Mouse (Mus musculus): Measurements from ENCODE around the gene Emp2. TPM values are rescaled to one million over a fixed set of nuclear protein-coding genes. Genes with fewer than 3 reads are reported as not detected.

Emp2 gene
- polyA plus RNA-seq, 1 experiment from 2014 or later, result 7.4 TPM

- H3K4me3 ChIP-seq, result no peak overlapping the region
- no peak overlapping the region for H3K4me2 ChIP-seq
- H3K36me3 ChIP-seq, result no peaks in the 10 kb centered on the region
- H3K4me1 ChIP-seq (replicated peaks), result no peaks in the 10 kb centered on the region
- 84% methylated on average over 13 of the region's 13 CpGs for WGBS
- ATAC-seq (ENCODE audit: low FRiP score), result no peak
- H3K9ac ChIP-seq, result no peak overlapping the region
- no peaks in the 10 kb centered on the region for H3K9me3 ChIP-seq
- no peaks in the 10 kb centered on the region for H3K27me3 ChIP-seq
- H3K27ac ChIP-seq, result no peak overlapping the region
Observed at GRCm38 (mm10) chr16:10337422-10338197, 23.8 kb upstream of the Emp2 start.

GRCm38 (mm10) chr16:10336454-10337421 is 23.0 kb upstream of the Emp2 start:
- no peak overlapping the region for H3K9ac ChIP-seq
- no peak overlapping the region for H3K27ac ChIP-seq
- H3K4me2 ChIP-seq, result no peak overlapping the region
- 93% methylated on average over 19 of the region's 19 CpGs for WGBS
- H3K27me3 ChIP-seq, result no peaks in the 10 kb centered on the region
- H3K4me3 ChIP-seq, result no peak overlapping the region
- H3K9me3 ChIP-seq, result no peaks in the 10 kb centered on the region
- no peaks in the 10 kb centered on the region for H3K4me1 ChIP-seq (replicated peaks)
- no peak for ATAC-seq (ENCODE audit: low FRiP score)
- H3K36me3 ChIP-seq, result no peaks in the 10 kb centered on the region

- no peak for ATAC-seq (ENCODE audit: low FRiP score)
- Histone ChIP-seq H3K4me1 (replicated peaks) (no peaks in the 10 kb centered on the region), H3K27me3 (no peaks in the 10 kb centered on the region), H3K4me3 (no peak overlapping the region), H3K9me3 (no peaks in the 10 kb centered on the region), H3K27ac (no peak overlapping the region), H3K9ac (no peak overlapping the region), H3K36me3 (no peaks in the 10 kb centered on the region), H3K4me2 (no peak overlapping the region)
- WGBS, result 100% methylated on average over 2 of the region's 2 CpGs
Observed at GRCm38 (mm10) chr16:10335953-10336352, 22.2 kb upstream of the Emp2 start.

GRCm38 (mm10) chr16:10332732-10333131 is 19.0 kb upstream of the Emp2 start:
- Histone ChIP-seq H3K9ac (no peak overlapping the region), H3K27me3 (no peaks in the 10 kb centered on the region), H3K4me3 (no peak overlapping the region), H3K9me3 (no peaks in the 10 kb centered on the region), H3K36me3 (no peaks in the 10 kb centered on the region), H3K27ac (no peak overlapping the region), H3K4me1 (replicated peaks) (no peaks in the 10 kb centered on the region), H3K4me2 (no peak overlapping the region)
- ATAC-seq (ENCODE audit: low FRiP score), result no peak
- 66% methylated on average over 7 of the region's 7 CpGs for WGBS

GRCm38 (mm10) chr16:10330586-10331495 is 17.1 kb upstream of the Emp2 start:
- Histone ChIP-seq H3K36me3 (no peaks in the 10 kb centered on the region), H3K27me3 (no peaks in the 10 kb centered on the region), H3K4me1 (replicated peaks) (no peaks in the 10 kb centered on the region), H3K4me3 (no peak overlapping the region), H3K9ac (no peak overlapping the region), H3K9me3 (no peaks in the 10 kb centered on the region), H3K27ac (no peak overlapping the region), H3K4me2 (no peak overlapping the region)
- ATAC-seq (ENCODE audit: low FRiP score), result no peak
- WGBS, result 82% methylated on average over 12 of the region's 12 CpGs

- no peaks in the 10 kb centered on the region for H3K36me3 ChIP-seq
- H3K4me3 ChIP-seq, result no peak overlapping the region
- H3K27me3 ChIP-seq, result no peaks in the 10 kb centered on the region
- no peak for ATAC-seq (ENCODE audit: low FRiP score)
- H3K9me3 ChIP-seq, result no peaks in the 10 kb centered on the region
- H3K4me1 ChIP-seq (replicated peaks), result no peaks in the 10 kb centered on the region
- H3K9ac ChIP-seq, result no peak overlapping the region
- H3K4me2 ChIP-seq, result no peak overlapping the region
- no peak overlapping the region for H3K27ac ChIP-seq
- 55% methylated on average over 13 of the region's 13 CpGs for WGBS
Observed at GRCm38 (mm10) chr16:10327563-10328333, 14.0 kb upstream of the Emp2 start.

- H3K36me3 ChIP-seq, result no peaks in the 10 kb centered on the region
- H3K4me2 ChIP-seq, result no peak overlapping the region
- H3K27me3 ChIP-seq, result 0 out of 2 replicates have a peak, but pooled peaks cover 2% of the 10 kb centered on the region
- no peak overlapping the region for H3K27ac ChIP-seq
- 56% methylated on average over 17 of the region's 17 CpGs for WGBS
- no peaks in the 10 kb centered on the region for H3K4me1 ChIP-seq (replicated peaks)
- H3K4me3 ChIP-seq, result no peak overlapping the region
- no peak overlapping the region for H3K9ac ChIP-seq
- no peak for ATAC-seq (ENCODE audit: low FRiP score)
- no peaks in the 10 kb centered on the region for H3K9me3 ChIP-seq
Observed at GRCm38 (mm10) chr16:10319914-10320569, 6.3 kb upstream of the Emp2 start.

- WGBS, result 60% methylated on average over 4 of the region's 4 CpGs
- Histone ChIP-seq H3K9me3 (no peaks in the 10 kb centered on the region), H3K4me1 (replicated peaks) (peaks cover 10% of the 10 kb centered on the region), H3K4me3 (no peak overlapping the region), H3K9ac (no peak overlapping the region), H3K27me3 (peaks cover 24% of the 10 kb centered on the region), H3K27ac (no peak overlapping the region), H3K36me3 (no peaks in the 10 kb centered on the region), H3K4me2 (no peak overlapping the region)
- ATAC-seq (ENCODE audit: low FRiP score), result no peak
Observed at GRCm38 (mm10) chr16:10317197-10317544, 3.4 kb upstream of the Emp2 start.

- no peaks in the 10 kb centered on the region for H3K9me3 ChIP-seq
- peaks cover 10% of the 10 kb centered on the region for H3K4me1 ChIP-seq (replicated peaks)
- no peaks in the 10 kb centered on the region for H3K36me3 ChIP-seq
- no peak overlapping the region for H3K4me3 ChIP-seq
- H3K27ac ChIP-seq, result no peak overlapping the region
- H3K27me3 ChIP-seq, result peaks cover 26% of the 10 kb centered on the region
- no peak overlapping the region for H3K4me2 ChIP-seq
- H3K9ac ChIP-seq, result no peak overlapping the region
- WGBS, result 83% methylated on average over 10 of the region's 10 CpGs
- no peak for ATAC-seq (ENCODE audit: low FRiP score)
Observed at GRCm38 (mm10) chr16:10316493-10317196, 2.9 kb upstream of the Emp2 start.

GRCm38 (mm10) chr16:10313226-10313625 is 542 bp downstream of the Emp2 start:
- H3K36me3 ChIP-seq, result no peaks in the 10 kb centered on the region
- H3K4me3 ChIP-seq, result peak overlapping the region; percentile 45
- peaks cover 32% of the 10 kb centered on the region for H3K27me3 ChIP-seq
- H3K4me2 ChIP-seq, result peak overlapping the region; percentile 85
- H3K27ac ChIP-seq, result no peak overlapping the region
- H3K9me3 ChIP-seq, result no peaks in the 10 kb centered on the region
- H3K4me1 ChIP-seq (replicated peaks), result peaks cover 10% of the 10 kb centered on the region
- ATAC-seq (ENCODE audit: low FRiP score), result no peak; the same call in 1 of the 2 replicates
- WGBS, result 7% methylated on average over 15 of the region's 15 CpGs
- peak overlapping the region; percentile 67 for H3K9ac ChIP-seq
